Mouse (Mus musculus) adipocyte (in vitro differentiated cells): ENCODE results near the gene Fabp7.

Experiments used
- DNase-seq: peaks from one replicate; pipeline ENCODE4 v3.0.0-alpha.2; 2016; ENCODE audit warnings: low spot score

Gene Fabp7

GRCm38 (mm10) chr10:57784876-57785150, at the start of gene Fabp7:
Gene Fabp7 (plus strand): TSS chr10:57784881.
- DNase-seq = no peak

- no peak for DNase-seq
Measured at GRCm38 (mm10) chr10:57740733-57741132, 43.9 kb upstream of the Fabp7 start.

- no peak for DNase-seq
Measured at GRCm38 (mm10) chr10:57741351-57741750, 43.3 kb upstream of the Fabp7 start.

- DNase-seq = no peak
Measured at GRCm38 (mm10) chr10:57743045-57743444, 41.6 kb upstream of the Fabp7 start.

GRCm38 (mm10) chr10:57743606-57744016, 41.1 kb upstream of the Fabp7 start:
- DNase-seq = peak; percentile 43

GRCm38 (mm10) chr10:57744128-57744765, 40.4 kb upstream of the Fabp7 start:
- DNase-seq = no peak

GRCm38 (mm10) chr10:57745452-57745851, 39.2 kb upstream of the Fabp7 start:
- no peak for DNase-seq

GRCm38 (mm10) chr10:57747127-57747526, 37.6 kb upstream of the Fabp7 start:
- DNase-seq = no peak

- DNase-seq = no peak
Measured at GRCm38 (mm10) chr10:57753343-57753742, 31.3 kb upstream of the Fabp7 start.

- DNase-seq = no peak
Measured at GRCm38 (mm10) chr10:57755201-57755736, 29.4 kb upstream of the Fabp7 start.

- DNase-seq = no peak
Measured at GRCm38 (mm10) chr10:57758999-57759398, 25.7 kb upstream of the Fabp7 start.

- DNase-seq = no peak
Measured at GRCm38 (mm10) chr10:57760694-57761093, 24.0 kb upstream of the Fabp7 start.

- no peak for DNase-seq
Measured at GRCm38 (mm10) chr10:57763044-57763443, 21.6 kb upstream of the Fabp7 start.

- DNase-seq = no peak
Measured at GRCm38 (mm10) chr10:57783289-57784130, 1.2 kb upstream of the Fabp7 start.

GRCm38 (mm10) chr10:57784131-57784875, 378 bp upstream of the Fabp7 start:
- DNase-seq = peak; percentile 5

GRCm38 (mm10) chr10:57785552-57785951, 871 bp downstream of the Fabp7 start:
- no peak for DNase-seq

- no peak for DNase-seq
Measured at GRCm38 (mm10) chr10:57792957-57793356, 8.3 kb downstream of the Fabp7 start.

GRCm38 (mm10) chr10:57794018-57794417, 9.3 kb downstream of the Fabp7 start, which contains the start of gene Smpdl3a:
Gene Smpdl3a (plus strand): TSS chr10:57794335.
- DNase-seq = no peak

GRCm38 (mm10) chr10:57794491-57795461, 10.1 kb downstream of the Fabp7 start:
- DNase-seq = no peak

- DNase-seq = no peak
Measured at GRCm38 (mm10) chr10:57795542-57795941, 10.9 kb downstream of the Fabp7 start.

GRCm38 (mm10) chr10:57796057-57796456, 11.4 kb downstream of the Fabp7 start:
- no peak for DNase-seq
